Comparison of ENCODE assay signal across 8 mouse cellular contexts in the genomic region with DNA sequence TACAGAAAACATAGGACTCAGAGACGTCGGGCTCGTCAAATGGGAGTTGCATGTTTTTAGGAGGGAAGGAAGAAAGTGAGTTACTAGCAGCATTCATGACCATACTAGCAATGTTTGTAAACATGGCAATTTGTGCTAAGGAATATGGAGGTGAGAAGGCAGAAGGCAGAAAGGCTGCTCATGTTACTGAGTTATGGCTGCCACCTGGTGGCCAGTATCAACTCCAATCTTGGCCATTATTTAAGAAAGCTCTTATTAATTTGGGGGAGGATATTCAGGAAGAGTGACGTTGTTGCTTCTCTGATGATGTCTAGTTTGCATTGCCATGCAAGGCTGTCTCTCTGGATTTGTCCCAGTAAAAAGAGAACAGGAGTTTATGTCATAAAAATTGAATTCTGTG.
DNase-seq lines count a peak whose midpoint lies in the region; ATAC-seq and TF ChIP-seq lines count a peak whose summit lies in the region.

No protein-coding gene starts in this region.

- H3K79me2 ChIP-seq in CH12.LX (replicated peaks; ENCODE audit: control insufficient read depth, extremely low read depth, insufficient read depth, poor library complexity, severe bottlenecking), result no peaks in the 10 kb centered on the region

- dilution Hi-C loops in CH12.LX (cut with MboI; ENCODE audit: extremely low pct_ligation_motif_present, extremely low pct_unique_long_range_greater_than_20kb, low sequenced_read_pairs), result no loop called here

- peak; percentile 74 for TF ChIP-seq RAD21 in CH12.LX (IDR thresholded peaks at IDR 0.05; ENCODE audit: low read depth, low read length)

- TF ChIP-seq CTCF in heart, postnatal 0 days (IDR thresholded peaks at IDR 0.05; ENCODE audit: low read depth), result peak; percentile 73
- TF ChIP-seq CTCF in CH12.LX (conservative IDR thresholded peaks at IDR 0.05 in 1 of 2, IDR thresholded peaks at IDR 0.05 in 1 of 2; ENCODE audit: low read depth in 2 of 2, low read length in 2 of 2), result peak; percentile 26 to 71; a peak in 3 of 4 replicates

- no peak for TF ChIP-seq EP300 in heart, postnatal 0 days (IDR thresholded peaks at IDR 0.05; ENCODE audit: low read depth)
- TF ChIP-seq EP300 in CH12.LX (IDR thresholded peaks at IDR 0.05; ENCODE audit: low read length), result no peak

- H3K4me3 ChIP-seq in heart, postnatal 0 days (ENCODE audit: low read depth, low read length), result no peak overlapping the region
- H3K4me3 ChIP-seq in heart, embryonic 12.5 days, result no peak overlapping the region
- no peak overlapping the region for H3K4me3 ChIP-seq in CH12.LX (replicated peaks in 1 of 3; ENCODE audit: low read depth in 2 of 3, low read length in 2 of 3, poor library complexity in 1 of 3)
- no peak overlapping the region for H3K4me3 ChIP-seq in liver, embryonic 16.5 days (ENCODE audit: low read depth, low read length)

- in situ Hi-C loops in CH12.LX (cut with MboI; ENCODE audit: low pct_ligation_motif_present, low pct_unique_long_range_greater_than_20kb, low sequenced_read_pairs), result no loop called here

- no peak overlapping the region for H3K4me2 ChIP-seq in heart, postnatal 0 days (ENCODE audit: low read depth, low read length)
- no peak overlapping the region for H3K4me2 ChIP-seq in heart, embryonic 12.5 days
- H3K4me2 ChIP-seq in CH12.LX (ENCODE audit: insufficient read depth, low read depth, poor library complexity, severe bottlenecking), result no peak overlapping the region
- no peak overlapping the region for H3K4me2 ChIP-seq in liver, embryonic 16.5 days (ENCODE audit: low read depth, low read length)

- no peak for ATAC-seq in heart, postnatal 0 days (ENCODE audit: insufficient read depth, low read depth)
- ATAC-seq in heart, embryonic 12.5 days (ENCODE audit: insufficient number of reproducible peaks, low FRiP score), result no peak
- peak; percentile 50; the same call in 1 of the 2 replicates for ATAC-seq in liver, embryonic 16.5 days (ENCODE audit: low read depth)

- H3K36me3 ChIP-seq in heart, postnatal 0 days (replicated peaks; ENCODE audit: control insufficient read depth, insufficient read depth, low read length), result no peaks in the 10 kb centered on the region
- H3K36me3 ChIP-seq in heart, embryonic 12.5 days, result no peaks in the 10 kb centered on the region
- H3K36me3 ChIP-seq in CH12.LX (replicated peaks in 1 of 2; ENCODE audit: control insufficient read depth in 1 of 2, insufficient read depth in 1 of 2, low read length in 1 of 2), result no peaks in the 10 kb centered on the region
- H3K36me3 ChIP-seq in liver, embryonic 16.5 days (ENCODE audit: control insufficient read depth, insufficient read depth), result no peaks in the 10 kb centered on the region

- no peak overlapping the region for H3K9ac ChIP-seq in heart, postnatal 0 days (replicated peaks; ENCODE audit: low read depth, low read length)
- H3K9ac ChIP-seq in heart, embryonic 12.5 days, result no peak overlapping the region
- H3K9ac ChIP-seq in CH12.LX (ENCODE audit: insufficient read depth, low read depth), result no peak overlapping the region
- H3K9ac ChIP-seq in liver, embryonic 16.5 days (ENCODE audit: low read depth, low read length), result no peak overlapping the region

- WGBS in heart, postnatal 0 days, result 55% methylated on average over 4 of the region's 4 CpGs
- 64% methylated on average over 4 of the region's 4 CpGs for WGBS in heart, embryonic 12.5 days
- 48% methylated on average over 4 of the region's 4 CpGs for WGBS in liver, embryonic 16.5 days (ENCODE audit: insufficient replicate concordance)

- H3K4me1 ChIP-seq in heart, postnatal 0 days (ENCODE audit: control insufficient read depth, insufficient read depth), result no peaks in the 10 kb centered on the region
- no peaks in the 10 kb centered on the region for H3K4me1 ChIP-seq in heart, embryonic 12.5 days (replicated peaks)
- no peaks in the 10 kb centered on the region for H3K4me1 ChIP-seq in CH12.LX (ENCODE audit: control insufficient read depth in 1 of 2, insufficient read depth in 2 of 2)
- H3K4me1 ChIP-seq in liver, embryonic 16.5 days (ENCODE audit: control insufficient read depth, low read depth, low read length), result no peaks in the 10 kb centered on the region

- no peak for TF ChIP-seq POLR2A in CH12.LX (IDR thresholded peaks at IDR 0.05; ENCODE audit: low read depth, low read length)

- H3K27ac ChIP-seq in heart, postnatal 0 days (ENCODE audit: low read depth), result no peak overlapping the region
- no peak overlapping the region for H3K27ac ChIP-seq in heart, embryonic 12.5 days (ENCODE audit: poor library complexity, severe bottlenecking)
- H3K27ac ChIP-seq in CH12.LX (ENCODE audit: insufficient read depth, low read depth), result no peak overlapping the region
- H3K27ac ChIP-seq in liver, embryonic 16.5 days (ENCODE audit: low read length), result no peak overlapping the region

- no peaks in the 10 kb centered on the region for H3K27me3 ChIP-seq in heart, postnatal 0 days (ENCODE audit: control insufficient read depth, insufficient read depth, low read length)
- H3K27me3 ChIP-seq in heart, embryonic 12.5 days (replicated peaks), result no peaks in the 10 kb centered on the region
- no peaks in the 10 kb centered on the region for H3K27me3 ChIP-seq in CH12.LX (replicated peaks)
- H3K27me3 ChIP-seq in liver, embryonic 16.5 days (ENCODE audit: control insufficient read depth, insufficient read depth, low read depth, low read length), result no peaks in the 10 kb centered on the region

- no peaks in the 10 kb centered on the region for H3K9me3 ChIP-seq in heart, postnatal 0 days (replicated peaks; ENCODE audit: control insufficient read depth, low read length)
- H3K9me3 ChIP-seq in heart, embryonic 12.5 days (replicated peaks), result no peaks in the 10 kb centered on the region
- H3K9me3 ChIP-seq in CH12.LX (replicated peaks; ENCODE audit: low read length), result no peaks in the 10 kb centered on the region
- H3K9me3 ChIP-seq in liver, embryonic 16.5 days (replicated peaks; ENCODE audit: control insufficient read depth, low read length), result no peaks in the 10 kb centered on the region

- peak; percentile 45 for DNase-seq in heart, postnatal 0 days (ENCODE audit: low spot score)
- peak; percentile 58 for DNase-seq in CH12.LX (ENCODE audit: extremely low read depth)
- peak; percentile 60 for DNase-seq in c-Kit-positive CD71-positive TER-119-negative erythroid progenitor cells, embryonic 14.5 days (ENCODE audit: low read depth)
- DNase-seq in fibroblast of lung, adult 2 months (ENCODE audit: low read depth), result peak; percentile 39
- peak; percentile 31 to 55 for DNase-seq in kidney, adult 8-10 months
- DNase-seq in right cerebral cortex, postnatal 14 days, result peak; percentile 24

TF ChIP-seq in CH12.LX, 34 proteins besides CTCF, POLR2A, EP300 and RAD21:
- no peak for TF ChIP-seq MXI1 (IDR thresholded peaks at IDR 0.05; ENCODE audit: low read depth, low read length)
- peak; percentile 70 for TF ChIP-seq SMC3 (IDR thresholded peaks at IDR 0.05; ENCODE audit: low read depth, low read length)
